Mouse (Mus musculus) bone marrow, adult 2 months (tissue): ENCODE results near the gene Fto. TPM values are rescaled to one million over a fixed set of nuclear protein-coding genes. Genes with fewer than 3 reads are reported as not detected.

Experiments
- H3K27ac ChIP-seq: fragments of 200-500 bp; 2 replicates; pipeline ENCODE4 v1.5.1; 2012; ENCODE audit warnings: low read depth, mild to moderate bottlenecking, control low read depth, inconsistent platforms, low read length; ENCODE audit not compliant: control insufficient read depth, poor library complexity, insufficient read depth
- H3K4me1 ChIP-seq: fragments of 200-500 bp; 2 replicates; pipeline ENCODE4 v1.6.1; 2011; ENCODE audit warnings: low read length; ENCODE audit not compliant: control insufficient read depth, insufficient read depth
- H3K4me3 ChIP-seq: fragments of 200-500 bp; replicated peaks from 2 replicates; pipeline ENCODE3; 2011; ENCODE audit warnings: mild to moderate bottlenecking, low read depth, low read length, control low read depth; ENCODE audit not compliant: control insufficient read depth
- CTCF ChIP-seq: fragments of 200-500 bp; IDR thresholded peaks from 2 replicates; pipeline ENCODE4 v1.5.1; 2011; ENCODE audit warnings: low read length, control low read depth; ENCODE audit not compliant: control insufficient read depth, insufficient read depth
- POLR2A ChIP-seq: fragments of 200-500 bp; IDR thresholded peaks from 2 replicates; pipeline ENCODE4 v1.6.1; 2011; ENCODE audit warnings: low read depth, mild to moderate bottlenecking, control low read depth, low read length, borderline replicate concordance; ENCODE audit not compliant: control insufficient read depth
- WGBS: fragments of 180-500 bp; shearing (Covaris S2); methylation state at CpG from one replicate; pipeline ENCODE4 v1.1.7; 2018; 5-methylcytosine and 5-hydroxymethylcytosine counted together
- polyA plus RNA-seq: library from polyadenylated mRNA; stranded (reverse); fragments of >200 nt; gene quantifications from 2 replicates; pipeline ENCODE4 v1.2.4, GENCODE M21; 2011; ENCODE audit warnings: low replicate concordance; ENCODE audit not compliant: missing spikeins, insufficient read depth, insufficient read length

Fto gene
- polyA plus RNA-seq, 1 experiment = 11.4 TPM

DNA sequence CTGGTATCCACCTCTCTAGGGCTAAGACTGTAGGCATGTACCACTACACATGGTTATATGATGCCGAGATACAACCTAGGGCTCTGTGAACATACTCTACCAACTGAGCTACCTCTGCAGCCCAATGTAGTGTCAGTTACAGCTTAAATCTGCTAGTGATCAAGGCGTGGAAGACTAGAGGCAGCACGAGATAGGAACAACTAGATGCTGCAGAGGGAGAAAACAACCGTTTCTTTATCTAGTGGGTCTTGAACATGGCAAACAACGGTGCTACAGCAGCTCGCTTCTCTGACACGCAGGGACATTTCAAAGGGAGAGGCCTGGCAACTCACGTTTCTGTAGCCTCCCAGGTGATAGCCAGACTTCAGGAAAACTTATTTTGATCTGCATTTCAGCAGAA is 31.8 kb upstream of the Fto start:
- H3K4me1 ChIP-seq = no peaks in the 10 kb centered on the region
- H3K27ac ChIP-seq = no peak overlapping the region
- H3K4me3 ChIP-seq = no peak overlapping the region
- 70% methylated on average over 8 of the region's 8 CpGs for WGBS
- TF ChIP-seq POLR2A (no peak), CTCF (no peak)

DNA sequence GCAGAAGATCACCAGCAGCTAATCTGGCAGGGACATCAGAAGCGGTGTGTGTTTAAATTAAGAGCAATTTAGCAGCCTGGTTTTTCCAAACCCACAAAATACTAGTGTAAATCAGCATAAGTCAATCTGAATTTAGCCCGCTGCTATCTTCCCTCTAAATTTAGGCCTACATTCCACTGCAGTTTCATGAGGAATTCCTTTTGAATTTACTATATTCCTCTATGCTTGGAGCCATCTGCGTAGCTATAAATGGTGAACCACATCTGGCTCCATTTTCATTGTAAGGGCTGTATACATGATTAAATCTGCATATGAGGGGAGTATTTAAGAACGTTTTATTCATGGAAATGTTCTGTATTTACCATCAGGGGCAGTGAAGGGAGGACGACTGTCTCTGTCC is 30.7 kb upstream of the Fto start:
- Histone ChIP-seq H3K4me1 (no peaks in the 10 kb centered on the region), H3K4me3 (no peak overlapping the region), H3K27ac (no peak overlapping the region)
- WGBS = 80% methylated on average over 5 of the region's 5 CpGs
- TF ChIP-seq POLR2A (no peak), CTCF (no peak)

DNA sequence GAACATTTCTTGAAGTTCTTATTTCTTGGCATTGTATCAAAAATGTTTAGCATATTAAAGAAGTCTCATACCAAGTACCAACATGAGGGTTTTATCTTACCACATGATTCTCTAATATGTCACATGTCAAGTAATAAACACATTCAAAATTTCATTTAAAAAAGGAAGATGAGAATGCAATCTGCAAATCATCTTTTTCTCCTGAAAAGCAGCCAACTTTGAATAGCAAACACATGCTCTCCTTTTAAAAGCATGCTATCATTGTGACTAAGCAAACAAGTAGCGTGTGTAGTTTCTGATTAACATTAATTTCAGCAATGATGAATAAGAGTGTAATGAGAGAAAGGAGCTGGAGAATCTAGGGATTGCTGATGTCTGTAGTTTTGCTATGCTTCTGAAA is 29.5 kb upstream of the Fto start:
- no peak overlapping the region for H3K27ac ChIP-seq
- no peaks in the 10 kb centered on the region for H3K4me1 ChIP-seq
- TF ChIP-seq POLR2A (no peak), CTCF (no peak)
- WGBS = 63% methylated on average over 1 of the region's 1 CpGs
- H3K4me3 ChIP-seq = no peak overlapping the region

DNA sequence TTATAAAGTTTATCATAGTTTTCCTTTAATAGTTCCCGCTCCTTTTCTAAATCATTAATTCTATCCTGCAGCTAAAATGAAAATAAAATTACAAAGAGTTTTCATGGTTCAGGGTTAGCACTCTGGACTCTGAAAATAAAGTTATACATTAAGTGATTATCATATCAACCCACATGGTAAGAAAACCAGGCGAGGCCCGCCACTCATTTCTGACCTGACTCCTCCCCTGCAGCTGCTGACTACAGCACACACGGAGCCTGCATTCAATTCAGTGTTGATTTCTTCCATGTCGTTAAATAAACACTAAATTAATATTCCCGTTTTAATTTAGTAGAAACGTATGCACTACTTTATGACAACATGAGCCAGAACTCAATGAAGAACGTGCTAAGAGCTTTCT is 27.1 kb upstream of the Fto start:
- no peak overlapping the region for H3K4me3 ChIP-seq
- no peak overlapping the region for H3K27ac ChIP-seq
- TF ChIP-seq CTCF = no peak
- TF ChIP-seq POLR2A = no peak
- H3K4me1 ChIP-seq = no peaks in the 10 kb centered on the region
- WGBS = 71% methylated on average over 8 of the region's 8 CpGs

DNA sequence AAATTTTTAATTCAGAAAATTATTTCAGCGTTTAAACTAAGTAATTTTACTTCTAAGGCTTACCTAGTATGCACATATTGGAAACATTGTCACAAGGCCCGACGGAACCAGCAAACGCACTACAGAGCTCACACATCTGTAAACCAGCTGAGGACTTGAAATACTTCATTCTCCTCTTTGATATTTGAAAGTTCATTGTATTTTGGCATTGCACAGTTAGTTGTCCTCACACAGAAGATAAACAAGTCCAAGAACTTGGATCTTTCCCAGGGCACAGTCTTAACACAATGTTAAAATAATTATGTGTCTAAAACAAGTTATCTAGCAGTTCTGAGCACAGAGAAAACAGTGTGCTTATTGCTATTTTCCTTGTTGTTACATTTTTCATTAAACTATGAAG is 22.7 kb upstream of the Fto start:
- 93% methylated on average over 4 of the region's 4 CpGs for WGBS
- Histone ChIP-seq H3K4me3 (no peak overlapping the region), H3K27ac (no peak overlapping the region), H3K4me1 (no peaks in the 10 kb centered on the region)
- TF ChIP-seq CTCF (no peak), POLR2A (no peak)

DNA sequence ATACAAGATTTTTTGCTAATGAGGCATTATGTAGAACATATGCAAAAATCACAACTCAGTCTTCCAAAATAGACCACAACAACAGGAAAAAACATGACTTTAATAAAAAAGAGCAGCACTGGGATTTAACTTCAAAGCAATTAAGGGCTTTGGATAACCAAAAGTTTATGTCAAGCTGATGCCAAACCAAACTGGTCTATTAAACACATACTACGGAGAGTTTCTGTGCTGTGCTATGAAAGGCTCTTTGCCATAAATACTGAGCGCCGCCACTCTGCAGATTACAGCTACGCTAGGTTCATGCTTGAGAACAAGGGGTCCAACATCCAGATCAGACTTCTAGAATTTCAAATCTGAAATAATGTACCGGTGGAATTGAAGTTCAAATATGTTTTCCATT is 17.5 kb upstream of the Fto start:
- Histone ChIP-seq H3K4me3 (no peak overlapping the region), H3K27ac (no peak overlapping the region), H3K4me1 (no peaks in the 10 kb centered on the region)
- no peak for TF ChIP-seq POLR2A
- 89% methylated on average over 5 of the region's 5 CpGs for WGBS

DNA sequence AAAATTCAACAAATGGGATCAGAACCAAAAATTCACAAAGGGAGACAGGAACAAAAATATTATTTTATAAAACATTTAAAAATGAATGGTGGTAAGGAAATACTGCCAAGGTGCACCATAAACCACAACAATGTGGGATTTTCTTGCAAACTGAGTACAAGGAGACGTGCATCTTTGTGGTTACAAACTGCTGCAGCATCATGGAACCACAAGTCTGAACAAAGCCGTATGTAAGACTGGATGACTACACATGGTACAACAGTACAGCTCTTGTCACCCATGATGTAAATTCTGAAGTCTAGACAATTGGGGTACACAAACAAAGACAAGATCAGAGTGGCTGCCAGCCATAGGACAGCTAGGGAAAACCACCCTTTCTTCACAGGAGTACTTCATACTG is 14.7 kb upstream of the Fto start:
- H3K27ac ChIP-seq = no peak overlapping the region
- no peaks in the 10 kb centered on the region for H3K4me1 ChIP-seq
- H3K4me3 ChIP-seq = no peak overlapping the region
- WGBS = 38% methylated on average over 2 of the region's 2 CpGs
- TF ChIP-seq POLR2A (no peak), CTCF (no peak)

DNA sequence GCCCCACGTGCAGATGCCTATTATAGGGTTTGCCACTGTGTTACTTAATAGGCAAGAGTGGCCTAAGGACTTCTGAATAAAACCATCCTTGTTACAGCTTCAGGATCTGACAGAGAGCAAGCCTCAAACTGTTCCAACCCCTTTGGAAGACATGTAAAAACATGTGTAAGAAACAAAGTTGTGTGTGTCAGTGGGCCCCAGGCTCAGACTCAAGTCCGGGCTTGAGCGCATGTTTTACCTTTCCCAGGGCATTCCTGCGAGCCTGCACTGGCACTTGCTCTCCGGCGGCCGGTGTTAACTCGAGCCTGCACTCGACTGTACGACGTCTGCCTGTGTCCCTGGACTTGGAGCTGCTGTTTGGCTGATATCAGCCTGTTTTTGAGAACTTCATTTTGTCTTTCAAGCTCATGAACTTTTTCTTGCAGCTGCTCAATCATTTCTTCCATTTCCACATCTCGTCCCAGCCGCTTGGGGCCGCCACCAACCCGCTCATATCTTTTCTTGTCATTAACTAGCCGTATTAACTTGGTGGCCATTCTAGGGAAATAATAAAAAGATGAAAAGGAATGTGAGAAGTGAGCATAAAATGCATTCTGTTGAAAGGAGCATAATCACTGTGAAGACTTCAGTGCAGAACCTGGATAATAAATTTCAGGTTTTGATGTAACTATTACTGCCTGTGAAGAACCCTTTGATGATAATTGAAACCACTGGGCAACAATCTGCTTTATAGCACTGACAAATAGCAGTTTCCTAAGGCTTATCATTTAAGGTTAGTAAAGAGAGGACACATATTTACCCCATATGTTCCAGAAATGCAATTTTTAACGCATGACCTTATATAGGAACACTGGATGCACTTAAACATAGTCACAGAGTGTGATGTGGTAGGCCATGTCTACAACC is 8.6 kb upstream of the Fto start:
- TF ChIP-seq CTCF (no peak), POLR2A (no peak)
- H3K4me1 ChIP-seq = no peaks in the 10 kb centered on the region
- WGBS = 88% methylated on average over 17 of the region's 17 CpGs
- H3K4me3 ChIP-seq = no peak overlapping the region
- no peak overlapping the region for H3K27ac ChIP-seq

DNA sequence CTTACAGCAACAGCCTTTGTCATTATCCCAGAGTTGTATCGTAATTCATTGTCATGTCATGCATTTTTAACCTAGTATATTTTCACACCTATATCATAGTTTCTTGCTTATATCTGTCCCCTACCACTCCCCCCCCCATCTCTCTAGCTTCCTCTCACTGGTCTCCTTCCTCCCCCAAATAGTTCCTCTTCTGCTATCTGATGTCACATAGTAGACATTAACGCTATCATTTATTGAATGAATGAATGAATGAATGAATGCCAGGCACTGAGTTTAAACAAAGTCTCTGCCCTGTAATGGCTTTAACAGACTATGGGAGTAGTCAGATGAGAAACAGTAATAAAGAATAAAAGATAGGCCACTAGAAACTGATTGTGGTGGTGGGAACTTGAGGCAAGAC is 983 bp upstream of the Fto start:
- Histone ChIP-seq H3K4me1 (peaks cover 2% of the 10 kb centered on the region; the same call in 1 of the 2 replicates), H3K27ac (no peak overlapping the region), H3K4me3 (no peak overlapping the region)
- no peak for TF ChIP-seq POLR2A
- no peak for TF ChIP-seq CTCF
- WGBS = 20% methylated on average over 2 of the region's 2 CpGs

DNA sequence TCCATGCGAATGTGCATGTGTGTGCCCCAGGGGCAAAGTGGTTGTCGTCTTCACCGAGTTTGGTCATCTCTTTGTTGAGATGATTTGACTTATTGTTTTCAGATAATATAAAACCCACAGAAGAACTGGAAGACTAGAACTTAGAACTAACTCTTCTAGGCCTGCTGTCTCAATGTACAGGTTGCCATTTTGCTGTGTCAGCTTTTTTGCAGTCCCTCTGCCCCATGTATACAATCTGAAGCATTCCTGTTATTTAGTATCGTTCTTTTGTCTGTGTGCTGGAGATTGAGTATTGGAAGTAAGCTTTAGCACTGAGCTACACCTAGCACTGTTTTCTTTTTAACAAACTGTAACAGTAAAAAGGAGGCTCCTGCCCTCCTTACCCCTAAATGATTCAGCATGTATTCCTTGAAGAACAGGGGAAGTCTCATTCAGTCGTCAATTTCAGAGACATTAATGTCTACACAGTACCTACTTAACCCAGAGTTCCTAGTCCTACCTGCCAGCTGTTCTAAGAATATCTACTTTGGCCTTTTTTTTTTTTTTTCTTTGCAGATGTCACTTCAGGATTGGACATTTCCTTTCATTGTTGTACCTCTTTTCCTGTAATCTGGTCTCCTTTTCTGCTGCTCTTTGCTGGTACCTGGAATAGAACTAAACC is 4.4 kb downstream of the Fto start:
- no peak overlapping the region for H3K4me3 ChIP-seq
- H3K4me1 ChIP-seq = peaks cover 2% of the 10 kb centered on the region; the same call in 1 of the 2 replicates
- TF ChIP-seq CTCF = no peak
- TF ChIP-seq POLR2A = no peak
- H3K27ac ChIP-seq = no peak overlapping the region
- 74% methylated on average over 5 of the region's 5 CpGs for WGBS
